Mouse (Mus musculus): Measurements from ENCODE around the gene Hspbap1.

DNA sequence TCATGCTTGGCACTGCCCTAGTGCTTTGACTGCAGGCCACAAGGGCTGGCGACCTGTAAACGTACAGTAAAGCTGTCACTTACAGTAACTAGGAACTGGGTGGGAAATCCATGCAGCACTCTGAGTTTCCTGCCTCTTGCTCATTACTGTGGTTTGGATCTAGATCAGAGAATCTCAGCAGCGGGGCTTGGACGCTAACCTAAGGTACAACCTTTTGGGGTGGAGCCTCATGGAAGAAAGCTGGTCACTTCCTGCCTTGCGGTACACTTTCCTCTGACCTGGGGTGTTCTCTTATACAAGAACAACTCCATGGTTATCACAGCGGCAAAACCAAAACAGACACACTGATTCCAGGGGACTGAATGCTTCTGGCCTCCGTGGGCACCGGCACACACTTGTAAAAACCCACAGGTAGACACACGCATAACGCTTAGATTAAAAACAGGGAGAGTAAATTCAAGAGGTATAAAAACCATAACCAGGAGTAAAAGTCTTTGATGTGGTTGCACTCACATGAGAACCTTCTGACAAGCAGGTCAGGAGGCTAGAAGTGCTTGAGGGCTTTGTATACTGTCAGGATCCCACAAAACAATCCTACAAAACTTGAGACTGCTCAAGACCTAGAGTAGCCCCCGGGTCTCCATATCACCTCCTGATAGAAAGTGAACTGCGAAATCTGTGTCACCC, 27.8 kb upstream of the Hspbap1 start:
- no peak for TF ChIP-seq CTCF (IDR thresholded peaks at IDR 0.05; ENCODE audit: low read depth)
- no peak for TF ChIP-seq EP300 (IDR thresholded peaks at IDR 0.05; ENCODE audit: low read depth)
